Mouse (Mus musculus): ENCODE results near the gene Tmem218.

- TF ChIP-seq CTCF (IDR thresholded peaks at IDR 0.05; ENCODE audit: control insufficient read depth, insufficient read depth, insufficient replicate concordance, low read depth, low read length) = no peak
- TF ChIP-seq POLR2A (IDR thresholded peaks at IDR 0.05; ENCODE audit: control insufficient read depth, low read depth, low read length) = no peak
Observed at GRCm38 (mm10) chr9:37214327-37215060, 6.5 kb downstream of the Tmem218 start.
